Mouse (Mus musculus): ENCODE data around the gene Gm10663. TPM values are rescaled to one million over a fixed set of nuclear protein-coding genes. Genes with fewer than 3 reads are reported as not detected.

The Gm10663 gene
- not detected in 2 replicates for polyA plus RNA-seq (2012; rRNA removed; ENCODE audit: low replicate concordance)

DNA sequence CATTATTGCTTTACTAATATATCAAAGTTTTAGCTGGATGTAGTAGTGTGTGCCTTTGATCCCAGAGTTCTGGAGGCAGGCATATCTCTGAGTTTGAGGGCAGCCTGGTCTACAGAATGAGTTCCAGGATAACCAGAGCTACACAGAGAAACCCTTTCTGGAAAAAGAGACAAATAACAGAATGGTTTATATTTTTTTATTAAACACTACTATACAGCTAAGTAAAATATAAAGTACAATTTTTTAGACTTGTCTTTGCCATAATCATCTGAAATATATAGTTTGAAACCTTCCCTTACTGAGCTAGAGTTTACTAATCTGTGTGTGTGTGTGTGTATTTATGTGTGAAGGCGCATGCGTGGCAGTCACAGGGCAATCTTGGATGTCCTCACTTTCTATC lies at the start of gene Gm10663:
TSS of gene Gm10663 (plus strand) at position 301 of the 400 bp plus-strand sequence.

DNA sequence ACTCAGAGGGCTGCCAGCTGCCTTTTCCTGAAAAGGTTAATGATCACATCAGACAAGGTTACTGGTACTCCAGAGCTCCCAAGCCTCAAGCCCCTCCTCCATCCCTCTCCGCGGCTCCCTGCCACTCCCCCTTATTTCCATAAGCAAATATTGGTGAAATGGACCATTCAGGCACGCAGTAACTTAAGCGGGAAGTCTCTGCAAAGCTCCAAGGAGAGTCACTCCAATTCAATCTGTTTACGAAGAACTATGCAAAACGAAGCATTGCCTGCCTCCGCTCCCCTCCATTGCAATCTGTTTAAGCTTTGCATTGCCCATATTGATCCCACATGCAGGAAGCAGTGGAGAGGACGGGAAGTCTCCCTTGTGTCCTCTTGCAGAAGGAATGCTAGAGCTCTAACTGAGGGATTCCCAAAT lies 37.7 kb upstream of the Gm10663 start, which contains the start of gene Apela:
TSS of gene Apela (minus strand) at position 220 of the 417 bp plus-strand sequence.

Other genes with a start within 250 kb of the Gm10663 start
- gene Klhl2, start 225.0 kb upstream of the Gm10663 start, polyA plus RNA-seq (2012; rRNA removed; ENCODE audit: low replicate concordance), result 4.0 and 4.3 TPM in 2 replicates
- 38.6 and 76.0 TPM in 2 replicates for gene Tmem192, start 127.8 kb upstream of the Gm10663 start, polyA plus RNA-seq (2012; rRNA removed; ENCODE audit: low replicate concordance)
- not detected in 2 replicates for gene Trim75, start 87.2 kb upstream of the Gm10663 start, polyA plus RNA-seq (2012; rRNA removed; ENCODE audit: low replicate concordance)
- gene Trim61, start 56.5 kb upstream of the Gm10663 start, polyA plus RNA-seq (2012; rRNA removed; ENCODE audit: low replicate concordance), result not detected in 2 replicates
- gene Trim60, start 56.4 kb upstream of the Gm10663 start, polyA plus RNA-seq (2012; rRNA removed; ENCODE audit: low replicate concordance), result not detected in 2 replicates
- gene Apela, start 37.7 kb upstream of the Gm10663 start, polyA plus RNA-seq (2012; rRNA removed; ENCODE audit: low replicate concordance), result not detected in 2 replicates
- 3.4 and 5.5 TPM in 2 replicates for gene BC030870, start 54.5 kb downstream of the Gm10663 start, polyA plus RNA-seq (2012; rRNA removed; ENCODE audit: low replicate concordance)